Mouse (Mus musculus): ENCODE results near the gene Sorbs1. TPM values are rescaled to one million over a fixed set of nuclear protein-coding genes. Genes with fewer than 3 reads are reported as not detected.

Gene Sorbs1
- polyA plus RNA-seq (2017; shearing (Covaris generic)): 23.2 TPM

GRCm38 (mm10) chr19:40513632-40514078 lies at the start of gene Sorbs1:
Gene Sorbs1 (minus strand): TSS chr19:40513779.

GRCm38 (mm10) chr19:40271308-40271892 lies 242.2 kb downstream of the Sorbs1 start, which contains the start of gene Pdlim1:
Gene Pdlim1 (minus strand): TSS chr19:40271842.

Other genes starting within 250 kb of the Sorbs1 start
- gene Pdlim1, start 241.9 kb downstream of the Sorbs1 start, polyA plus RNA-seq (2017; shearing (Covaris generic)): 262 TPM
- gene Aldh18a1, start 74.7 kb upstream of the Sorbs1 start, polyA plus RNA-seq (2017; shearing (Covaris generic)): 37.5 TPM
- 7.7 TPM for gene Tctn3, start 98.5 kb upstream of the Sorbs1 start, polyA plus RNA-seq (2017; shearing (Covaris generic))
- gene Entpd1, start 98.6 kb upstream of the Sorbs1 start, polyA plus RNA-seq (2017; shearing (Covaris generic)): 8.1 TPM
- not detected for gene Cc2d2b, start 235.0 kb upstream of the Sorbs1 start, polyA plus RNA-seq (2017; shearing (Covaris generic))